Mouse (Mus musculus) limb, embryonic 14.5 days (tissue): ENCODE measurements around the gene Pfkfb2. TPM values are rescaled to one million over a fixed set of nuclear protein-coding genes. Genes with fewer than 3 reads are reported as not detected.

ENCODE experiments used
- ATAC-seq: fragments of 200-750 bp; cut with Nextera tagmentation; 2 replicates; pipeline ENCODE4 v1.8.0; 2017; ENCODE audit warnings: low read depth, moderate number of reproducible peaks, moderate TSS enrichment; ENCODE audit not compliant: low FRiP score
- DNase-seq: peaks from one replicate; pipeline ENCODE4 v3.0.0-alpha.2; 2015; ENCODE audit warnings: low spot score
- H3K27ac ChIP-seq: fragments of 300-500 bp; sonication (generic); replicated peaks from 2 replicates; pipeline ENCODE4 v1.5.1; 2014; ENCODE audit warnings: low read depth, mild to moderate bottlenecking, low read length, moderate library complexity, mixed read lengths
- H3K27me3 ChIP-seq: fragments of 300-500 bp; sonication (generic); 2 replicates; pipeline ENCODE4 v1.6.1; 2014; ENCODE audit warnings: low read length, mixed read lengths; ENCODE audit not compliant: control insufficient read depth, insufficient read depth
- H3K36me3 ChIP-seq: fragments of 300-500 bp; sonication (generic); 2 replicates; pipeline ENCODE4 v1.6.1; 2014; ENCODE audit warnings: mild to moderate bottlenecking, low read length, moderate library complexity, mixed read lengths; ENCODE audit not compliant: control insufficient read depth, insufficient read depth
- H3K4me1 ChIP-seq: fragments of 300-500 bp; sonication (generic); 2 replicates; pipeline ENCODE4 v1.6.1; 2014; ENCODE audit warnings: antibody characterized with exemption, low read length, mixed read lengths; ENCODE audit not compliant: control insufficient read depth, insufficient read depth
- H3K4me2 ChIP-seq: fragments of 300-500 bp; sonication (generic); replicated peaks from 2 replicates; pipeline ENCODE4 v1.6.1; 2014; ENCODE audit warnings: low read depth, mild to moderate bottlenecking, low read length, moderate library complexity; ENCODE audit not compliant: severe bottlenecking
- H3K4me3 ChIP-seq: fragments of 300-500 bp; sonication (generic); replicated peaks from 2 replicates; pipeline ENCODE4 v1.5.1; 2014; ENCODE audit warnings: low read length
- H3K9ac ChIP-seq: fragments of 300-500 bp; sonication (generic); 2 replicates; pipeline ENCODE4 v1.6.1; 2014; ENCODE audit warnings: mild to moderate bottlenecking, low read depth, low read length, moderate library complexity; ENCODE audit not compliant: severe bottlenecking
- H3K9me3 ChIP-seq: fragments of 300-500 bp; sonication (generic); 2 replicates; pipeline ENCODE4 v1.6.1; 2016; ENCODE audit warnings: low read length; ENCODE audit not compliant: control insufficient read depth
- POLR2A ChIP-seq: fragments of 200-500 bp; IDR thresholded peaks from 2 replicates; pipeline ENCODE4 v1.8.0; 2012; ENCODE audit warnings: inconsistent platforms, mild to moderate bottlenecking, moderate library complexity, borderline replicate concordance; ENCODE audit not compliant: insufficient read depth, insufficient read length; ENCODE audit errors: extremely low read depth
- WGBS: fragments of 180-500 bp; shearing (Covaris S2); extraction: QIAGEN DNeasy Blood & Tissue Kit; methylation state at CpG from one replicate; pipeline ENCODE4 v1.1.7; 2014; 5-methylcytosine and 5-hydroxymethylcytosine counted together
- polyA plus RNA-seq, 2 experiments: library from polyadenylated mRNA; depleted of rRNA in 1 of 2; stranded (reverse) in 1 of 2; unstranded in 1 of 2; fragments of >200 nt; fragmentation: Nextera tagmentation in 1 of 2; extraction: Ambion mirVana in 1 of 2; gene quantifications; 2 replicates each; pipeline versions ENCODE4 v1.2.1 to v1.2.3; 2012 to 2014

The Pfkfb2 gene
- polyA plus RNA-seq, 2 experiments, result 8.5 to 17.2 TPM

DNA sequence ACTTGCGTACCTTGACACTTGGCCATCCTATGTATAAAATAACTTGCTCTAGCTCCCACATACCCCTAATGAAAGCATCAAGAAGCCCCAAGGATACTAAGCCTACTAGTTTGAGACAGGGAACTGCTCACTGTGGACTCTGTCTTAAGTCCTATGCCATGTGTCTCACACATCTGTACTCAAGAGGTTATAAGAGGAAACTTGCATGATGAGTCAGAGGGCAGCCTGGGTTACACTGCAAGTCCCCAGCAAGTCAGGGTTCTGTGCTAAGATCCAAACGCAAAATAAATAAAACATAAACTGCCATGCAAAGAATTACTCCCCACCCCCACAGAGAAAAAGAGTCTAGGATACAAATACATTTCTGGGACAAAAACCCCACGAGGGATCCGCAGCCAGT, 15.0 kb downstream of the Pfkfb2 start:
- H3K4me1 ChIP-seq, result peaks cover 5% of the 10 kb centered on the region; the same call in 1 of the 2 replicates
- H3K27ac ChIP-seq, result no peak overlapping the region
- H3K9ac ChIP-seq, result no peak overlapping the region
- H3K4me3 ChIP-seq, result no peak overlapping the region
- 83% methylated on average over 4 of the region's 4 CpGs for WGBS
- H3K36me3 ChIP-seq, result peaks cover under 1% of the 10 kb centered on the region; the same call in 1 of the 2 replicates
- no peak overlapping the region for H3K4me2 ChIP-seq
- TF ChIP-seq POLR2A, result no peak
- DNase-seq (no peak), ATAC-seq (no peak)
- H3K27me3 ChIP-seq, result no peaks in the 10 kb centered on the region
- no peaks in the 10 kb centered on the region for H3K9me3 ChIP-seq

- Histone ChIP-seq H3K4me1 (no peaks in the 10 kb centered on the region), H3K27me3 (no peaks in the 10 kb centered on the region), H3K9ac (no peak overlapping the region), H3K4me3 (no peak overlapping the region), H3K27ac (no peak overlapping the region), H3K9me3 (no peaks in the 10 kb centered on the region), H3K4me2 (no peak overlapping the region), H3K36me3 (peaks cover 15% of the 10 kb centered on the region)
- DNase-seq, result no peak
- no peak for ATAC-seq
- WGBS, result 92% methylated on average over 22 of the region's 22 CpGs
- TF ChIP-seq POLR2A, result no peak
Measured at GRCm38 (mm10) chr1:130710283-130711080, 18.6 kb downstream of the Pfkfb2 start.

GRCm38 (mm10) chr1:130703613-130704012, 25.4 kb downstream of the Pfkfb2 start:
- H3K4me3 ChIP-seq, result no peak overlapping the region
- WGBS, result 71% methylated on average over 2 of the region's 2 CpGs
- H3K27me3 ChIP-seq, result no peaks in the 10 kb centered on the region
- no peak overlapping the region for H3K4me2 ChIP-seq
- no peak for DNase-seq
- ATAC-seq, result no peak
- no peaks in the 10 kb centered on the region for H3K9me3 ChIP-seq
- H3K4me1 ChIP-seq, result no peaks in the 10 kb centered on the region
- H3K27ac ChIP-seq, result no peak overlapping the region
- no peak for TF ChIP-seq POLR2A
- H3K36me3 ChIP-seq, result peaks cover 54% of the 10 kb centered on the region
- no peak overlapping the region for H3K9ac ChIP-seq

- Histone ChIP-seq H3K4me1 (no peaks in the 10 kb centered on the region), H3K36me3 (peaks cover 59% of the 10 kb centered on the region), H3K9me3 (no peaks in the 10 kb centered on the region), H3K27ac (no peak overlapping the region), H3K9ac (no peak overlapping the region), H3K4me2 (no peak overlapping the region), H3K4me3 (no peak overlapping the region), H3K27me3 (no peaks in the 10 kb centered on the region)
- no peak for DNase-seq
- ATAC-seq, result no peak
- no peak for TF ChIP-seq POLR2A
- WGBS, result 90% methylated on average over 11 of the region's 11 CpGs
Measured at GRCm38 (mm10) chr1:130701976-130702375, 27.1 kb downstream of the Pfkfb2 start.

DNA sequence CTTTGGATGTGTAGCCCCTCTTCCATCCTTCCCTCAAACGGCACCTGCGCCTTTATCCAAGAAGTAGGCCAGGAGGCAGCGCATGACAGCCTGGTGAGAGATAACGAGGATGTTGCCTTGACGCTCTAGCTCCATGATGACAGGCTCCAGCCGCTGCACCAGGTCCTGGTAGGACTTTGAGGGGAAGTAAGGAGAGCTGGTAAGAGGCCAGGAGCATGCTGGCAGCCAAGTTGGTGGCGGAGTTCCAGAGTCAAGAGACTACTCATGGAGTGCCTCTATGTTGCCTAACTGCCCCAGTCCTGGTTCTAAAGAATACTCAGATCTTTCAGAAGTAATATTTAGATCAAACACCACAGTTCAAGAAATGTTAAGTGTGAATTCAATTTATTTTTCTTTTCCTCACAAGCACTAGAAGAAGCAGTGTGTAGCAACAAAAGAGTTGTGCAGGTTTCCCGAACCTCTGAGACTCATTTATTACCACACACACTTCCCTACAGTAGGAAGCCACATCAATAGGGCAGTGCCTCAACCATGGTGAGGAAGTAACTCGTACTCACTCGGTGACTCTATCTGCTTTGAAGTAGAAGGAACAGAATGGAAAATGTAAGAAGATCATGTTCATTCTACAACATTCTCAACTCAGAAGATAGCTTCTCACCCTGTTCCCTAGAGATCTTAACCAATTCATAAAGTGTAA, 29.0 kb downstream of the Pfkfb2 start:
- TF ChIP-seq POLR2A, result no peak
- Histone ChIP-seq H3K9me3 (no peaks in the 10 kb centered on the region), H3K4me1 (no peaks in the 10 kb centered on the region), H3K27ac (no peak overlapping the region), H3K9ac (no peak overlapping the region), H3K4me3 (no peak overlapping the region), H3K36me3 (peaks cover 50% of the 10 kb centered on the region), H3K4me2 (no peak overlapping the region), H3K27me3 (no peaks in the 10 kb centered on the region)
- WGBS, result 90% methylated on average over 10 of the region's 10 CpGs
- no peak for DNase-seq
- no peak for ATAC-seq
